Mouse (Mus musculus) hindbrain, embryonic 16.5 days (tissue): ENCODE measurements around the gene Tcl1b3. TPM values are rescaled to one million over a fixed set of nuclear protein-coding genes. Genes with fewer than 3 reads are reported as not detected.
"Not testable (repeated sequence)": the region's sequence is repeated elsewhere in the genome, so short reads cannot be mapped to it uniquely, and the experiment has no call there.

Experiments used
- ATAC-seq: fragments of 200-750 bp; cut with Nextera tagmentation; 2 replicates; pipeline ENCODE4 v1.8.0; 2017; ENCODE audit warnings: moderate TSS enrichment, moderate library complexity
- H3K27ac ChIP-seq: fragments of 300-500 bp; sonication (generic); 2 replicates; pipeline ENCODE4 v1.5.1; 2014; ENCODE audit warnings: low read depth, mild to moderate bottlenecking, control low read depth, low read length, moderate library complexity
- H3K27me3 ChIP-seq: fragments of 300-500 bp; sonication (generic); replicated peaks from 2 replicates; pipeline ENCODE4 v1.6.1; 2014; ENCODE audit warnings: low read length; ENCODE audit not compliant: control insufficient read depth, insufficient read depth
- H3K36me3 ChIP-seq: fragments of 300-500 bp; sonication (generic); 2 replicates; pipeline ENCODE4 v1.6.1; 2014; ENCODE audit warnings: mild to moderate bottlenecking, low read length, moderate library complexity, mixed read lengths; ENCODE audit not compliant: control insufficient read depth, insufficient read depth
- H3K4me1 ChIP-seq: fragments of 300-500 bp; sonication (generic); 2 replicates; pipeline ENCODE4 v1.6.1; 2014; ENCODE audit warnings: low read depth, low read length; ENCODE audit not compliant: control insufficient read depth, insufficient read depth
- H3K4me2 ChIP-seq: fragments of 300-500 bp; sonication (generic); 2 replicates; pipeline ENCODE4 v1.6.1; 2014; ENCODE audit warnings: mild to moderate bottlenecking, low read length, control low read depth, moderate library complexity
- H3K4me3 ChIP-seq: fragments of 300-500 bp; sonication (generic); 2 replicates; pipeline ENCODE4 v1.5.1; 2014; ENCODE audit warnings: mild to moderate bottlenecking, low read length, control low read depth, moderate library complexity
- H3K9ac ChIP-seq: fragments of 300-500 bp; sonication (generic); 2 replicates; pipeline ENCODE4 v1.6.1; 2014; ENCODE audit warnings: low read depth, mild to moderate bottlenecking, control low read depth, low read length, moderate library complexity
- H3K9me3 ChIP-seq: fragments of 300-500 bp; sonication (generic); 2 replicates; pipeline ENCODE4 v1.6.1; 2014; ENCODE audit warnings: mild to moderate bottlenecking, low read length, moderate library complexity; ENCODE audit not compliant: control insufficient read depth
- WGBS: fragments of 180-500 bp; shearing (Covaris S2); extraction: QIAGEN DNeasy Blood & Tissue Kit; methylation state at CpG from one replicate; pipeline ENCODE4 v1.1.7; 2014; 5-methylcytosine and 5-hydroxymethylcytosine counted together
- polyA plus RNA-seq: library from polyadenylated mRNA; unstranded; fragments of >200 nt; fragmentation: Nextera tagmentation; extraction: Ambion mirVana; gene quantifications from 2 replicates; pipeline ENCODE4 v1.2.1, GENCODE M21; 2015

Gene Tcl1b3
- not detected in 2 replicates for polyA plus RNA-seq

DNA sequence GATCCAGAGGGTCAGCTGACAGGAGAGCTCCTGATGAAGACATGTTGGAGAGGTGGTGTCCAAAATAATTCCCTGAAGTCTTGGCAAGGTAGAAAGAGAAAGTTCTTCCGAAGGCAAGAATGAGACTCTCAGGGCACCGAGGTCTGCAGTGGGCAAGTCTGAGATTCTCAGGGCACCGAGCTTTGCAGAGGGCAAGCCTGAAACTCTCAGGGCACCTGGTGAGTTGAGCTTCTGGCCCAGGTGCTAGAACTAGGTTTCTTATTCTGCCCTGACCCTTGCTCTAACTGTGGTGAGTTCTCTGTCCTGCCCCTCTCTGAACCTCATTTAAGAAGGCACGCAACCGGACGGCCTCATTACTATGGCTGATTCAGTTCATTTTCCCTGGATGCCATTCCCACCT lies at the start of gene Tcl1b3:
Gene Tcl1b3, plus strand, starts transcription at position 301 of the 400 bp plus-strand sequence.
- WGBS: 91% methylated on average over 6 of the region's 6 CpGs
- not testable (repeated sequence) for ATAC-seq

DNA sequence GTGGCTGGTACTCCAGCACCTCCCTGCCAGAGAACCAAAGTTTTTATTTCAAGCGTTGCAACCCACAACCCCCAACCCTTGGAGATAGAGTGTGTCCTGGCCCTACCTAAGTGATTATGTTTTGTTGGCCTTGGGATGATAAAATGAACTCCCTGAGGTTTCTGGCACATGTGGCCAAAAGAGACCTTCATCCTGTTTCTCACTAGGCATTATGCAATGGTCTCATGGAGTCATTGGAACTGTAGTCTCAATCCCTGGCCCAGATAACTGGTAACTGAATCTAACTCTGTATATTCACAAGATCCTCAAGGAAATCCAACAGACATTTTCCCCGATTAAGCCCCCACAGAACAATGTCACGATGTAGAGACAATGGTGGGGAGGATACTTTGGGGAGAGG lies 47.7 kb upstream of the Tcl1b3 start:
- WGBS: 94% methylated on average over 3 of the region's 3 CpGs

More for the DNA sequence above, at the start of gene Tcl1b3:
- H3K9me3 ChIP-seq, H3K4me2 ChIP-seq, H3K27me3 ChIP-seq, H3K4me1 ChIP-seq, H3K36me3 ChIP-seq, H3K9ac ChIP-seq, H3K4me3 ChIP-seq, H3K27ac ChIP-seq: not testable (repeated sequence)

DNA sequence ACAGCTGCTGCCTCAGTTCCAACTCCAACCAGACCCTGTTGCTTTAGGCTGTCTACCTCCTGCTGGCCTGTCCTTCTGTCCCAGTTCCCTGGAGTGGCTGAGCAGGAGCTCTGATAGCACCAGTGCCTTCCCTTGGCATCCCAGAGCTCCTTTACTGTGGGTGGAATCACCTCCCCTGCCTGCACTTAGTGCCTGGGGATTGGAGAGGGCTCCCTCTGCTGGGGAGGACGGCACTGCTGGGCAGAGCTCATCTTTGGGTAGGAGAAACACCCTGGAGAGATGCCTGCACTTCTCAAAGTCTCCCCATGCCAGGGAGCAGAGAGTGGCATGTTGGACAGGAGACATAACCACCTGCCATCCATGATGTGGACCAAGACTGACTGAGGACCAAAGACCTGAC lies 45.9 kb upstream of the Tcl1b3 start:
- H3K27me3 ChIP-seq, H3K4me3 ChIP-seq, H3K9me3 ChIP-seq, H3K27ac ChIP-seq, H3K4me2 ChIP-seq, H3K9ac ChIP-seq, ATAC-seq, H3K36me3 ChIP-seq, H3K4me1 ChIP-seq: not testable (repeated sequence)
- WGBS: 50% methylated on average over 1 of the region's 1 CpGs

More for the DNA sequence above, 47.7 kb upstream of the Tcl1b3 start:
- Histone ChIP-seq H3K4me3 (no peak overlapping the region), H3K9me3 (no peaks in the 10 kb centered on the region), H3K4me2 (no peak overlapping the region), H3K9ac (no peak overlapping the region), H3K4me1 (no peaks in the 10 kb centered on the region), H3K27me3 (no peaks in the 10 kb centered on the region), H3K36me3 (no peaks in the 10 kb centered on the region), H3K27ac (no peak overlapping the region)
- ATAC-seq: no peak

GRCm38 (mm10) chr12:105145714-105146113 lies 45.1 kb upstream of the Tcl1b3 start, which contains the start of gene Tcl1b2:
Gene Tcl1b2 (plus strand): TSS chr12:105146014.
- H3K4me1 ChIP-seq: no peaks in the 10 kb centered on the region
- no peaks in the 10 kb centered on the region for H3K9me3 ChIP-seq
- WGBS: 88% methylated on average over 3 of the region's 3 CpGs
- H3K27me3 ChIP-seq: no peaks in the 10 kb centered on the region
- no peak within 1 kb of the TSS for H3K4me3 ChIP-seq
- no peak for ATAC-seq
- H3K36me3 ChIP-seq: no peaks in the 10 kb centered on the region
- H3K9ac ChIP-seq: no peak within 1 kb of the TSS
- H3K27ac ChIP-seq: no peak within 1 kb of the TSS
- H3K4me2 ChIP-seq: no peak within 1 kb of the TSS

- ATAC-seq, H3K36me3 ChIP-seq, H3K27ac ChIP-seq, H3K9ac ChIP-seq, H3K4me1 ChIP-seq, H3K4me2 ChIP-seq, H3K9me3 ChIP-seq, H3K4me3 ChIP-seq, H3K27me3 ChIP-seq: not testable (repeated sequence)
- 74% methylated on average over 4 of the region's 4 CpGs for WGBS
Measured at GRCm38 (mm10) chr12:105155286-105155685, 35.6 kb upstream of the Tcl1b3 start.

DNA sequence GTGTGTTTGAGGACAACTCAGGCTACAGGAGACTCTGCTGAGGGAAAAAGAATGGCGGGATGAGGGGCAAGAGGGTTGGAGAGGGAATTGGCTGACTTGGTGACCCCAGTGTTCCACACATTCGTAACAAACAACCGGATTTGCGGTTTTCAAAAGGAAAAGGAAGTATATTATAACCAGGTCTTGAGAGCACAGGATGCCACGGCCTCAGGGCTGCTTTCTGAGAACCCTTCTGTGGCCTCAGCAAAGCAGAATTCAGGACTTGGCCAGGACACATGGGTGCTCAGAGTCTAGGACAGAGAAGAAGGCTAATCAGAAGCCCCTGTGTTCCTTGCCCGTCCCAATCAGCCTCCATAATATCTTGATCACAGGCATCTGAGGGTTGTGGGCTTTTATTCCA lies 32.0 kb upstream of the Tcl1b3 start:
- H3K27me3 ChIP-seq: no peaks in the 10 kb centered on the region
- 83% methylated on average over 6 of the region's 6 CpGs for WGBS
- no peak overlapping the region for H3K27ac ChIP-seq
- no peak overlapping the region for H3K4me3 ChIP-seq
- no peak overlapping the region for H3K4me2 ChIP-seq
- H3K36me3 ChIP-seq: no peaks in the 10 kb centered on the region
- no peak for ATAC-seq
- H3K9me3 ChIP-seq: no peaks in the 10 kb centered on the region
- no peak overlapping the region for H3K9ac ChIP-seq
- no peaks in the 10 kb centered on the region for H3K4me1 ChIP-seq

DNA sequence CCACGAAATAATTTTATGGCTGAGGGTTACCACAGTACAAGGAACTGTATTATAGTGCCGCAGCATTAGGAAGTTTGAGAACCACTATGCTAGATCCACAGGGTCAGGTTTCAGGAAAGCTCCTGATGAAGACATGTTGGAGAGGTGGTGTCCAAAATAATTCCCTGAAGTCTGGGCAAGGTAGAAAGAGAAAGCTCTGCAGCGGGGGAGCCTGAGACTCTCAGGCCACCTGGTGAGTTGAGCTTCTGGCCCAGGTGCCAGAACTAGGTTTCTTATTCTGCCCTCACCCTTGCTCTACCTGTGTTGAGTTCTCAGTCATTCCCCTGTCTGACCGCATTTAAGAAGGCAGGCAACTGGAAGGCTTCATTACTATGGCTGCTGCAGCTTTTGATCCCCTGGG lies 31.5 kb upstream of the Tcl1b3 start, which contains the start of gene Tcl1b1:
Gene Tcl1b1, plus strand, starts transcription at position 301 of the 400 bp plus-strand sequence.
- 76% methylated on average over 4 of the region's 4 CpGs for WGBS
- Histone ChIP-seq H3K36me3 (no peaks in the 10 kb centered on the region), H3K9ac (no peak within 1 kb of the TSS)

DNA sequence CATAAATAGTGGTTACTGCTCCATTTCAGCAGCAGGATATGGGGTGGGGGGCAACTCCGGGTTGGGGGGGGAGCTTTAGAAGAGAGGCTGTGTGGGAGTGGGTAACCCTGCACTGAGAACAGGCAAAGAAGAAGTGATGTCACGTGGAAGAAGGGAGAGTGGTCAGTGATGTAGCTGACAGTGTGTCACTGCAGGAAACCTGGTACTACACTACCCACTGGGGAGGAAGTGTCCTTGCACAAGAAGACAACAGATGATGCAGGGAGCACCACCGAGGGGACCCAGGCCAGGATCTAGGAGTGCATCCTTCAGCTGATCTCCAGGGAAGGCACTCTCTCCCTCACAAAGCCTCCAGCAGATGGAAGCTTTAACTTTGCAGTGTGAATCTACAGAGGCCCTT lies 24.1 kb upstream of the Tcl1b3 start:
- H3K9ac ChIP-seq: no peak overlapping the region
- no peak overlapping the region for H3K4me3 ChIP-seq
- no peaks in the 10 kb centered on the region for H3K27me3 ChIP-seq
- no peak for ATAC-seq
- H3K9me3 ChIP-seq: no peaks in the 10 kb centered on the region
- no peaks in the 10 kb centered on the region for H3K4me1 ChIP-seq
- no peak overlapping the region for H3K4me2 ChIP-seq
- H3K36me3 ChIP-seq: no peaks in the 10 kb centered on the region
- no peak overlapping the region for H3K27ac ChIP-seq
- WGBS: 68% methylated on average over 3 of the region's 3 CpGs

More for the DNA sequence above, 31.5 kb upstream of the Tcl1b3 start, which contains the start of gene Tcl1b1:
- no peak within 1 kb of the TSS for H3K4me3 ChIP-seq
- H3K9me3 ChIP-seq: no peaks in the 10 kb centered on the region
- H3K27ac ChIP-seq: no peak within 1 kb of the TSS
- H3K4me2 ChIP-seq: no peak within 1 kb of the TSS
- H3K27me3 ChIP-seq: no peaks in the 10 kb centered on the region
- no peak for ATAC-seq
- H3K4me1 ChIP-seq: no peaks in the 10 kb centered on the region

- Histone ChIP-seq H3K9me3 (no peaks in the 10 kb centered on the region), H3K4me1 (no peaks in the 10 kb centered on the region), H3K36me3 (no peaks in the 10 kb centered on the region), H3K4me2 (no peak overlapping the region), H3K4me3 (no peak overlapping the region), H3K9ac (no peak overlapping the region), H3K27ac (no peak overlapping the region), H3K27me3 (no peaks in the 10 kb centered on the region)
- ATAC-seq: no peak
- 86% methylated on average over 2 of the region's 2 CpGs for WGBS
Measured at GRCm38 (mm10) chr12:105173366-105173765, 17.5 kb upstream of the Tcl1b3 start.

- 37% methylated on average over 2 of the region's 2 CpGs for WGBS
- H3K4me1 ChIP-seq, ATAC-seq: not testable (repeated sequence)
Measured at GRCm38 (mm10) chr12:105174318-105174717, 16.5 kb upstream of the Tcl1b3 start.

More at GRCm38 (mm10) chr12:105174318-105174717, 16.5 kb upstream of the Tcl1b3 start:
- not testable (repeated sequence) for H3K9me3 ChIP-seq, H3K4me3 ChIP-seq, H3K27ac ChIP-seq, H3K9ac ChIP-seq, H3K4me2 ChIP-seq, H3K36me3 ChIP-seq, H3K27me3 ChIP-seq
